Mouse (Mus musculus): ENCODE data around the gene Gipc3.

- TF ChIP-seq CTCF (IDR thresholded peaks at IDR 0.05; ENCODE audit: extremely low read depth, insufficient read depth, insufficient read length, insufficient replicate concordance) (no peak), POLR2A (IDR thresholded peaks at IDR 0.05; ENCODE audit: low read depth, low read length) (no peak)
Measured at GRCm38 (mm10) chr10:81285694-81286450, 57.2 kb downstream of the Gipc3 start.
